Mouse (Mus musculus) cerebral cortex, adult 2 months (tissue): Measurements from ENCODE around the gene Ggcx.

Experiments
- WGBS: fragments of 180-500 bp; shearing (Covaris S2); methylation state at CpG from one replicate; pipeline ENCODE4 v1.1.7; 2018; 5-methylcytosine and 5-hydroxymethylcytosine counted together

Gene Ggcx

GRCm38 (mm10) chr6:72387816-72388215, 26.3 kb upstream of the Ggcx start:
- 87% methylated on average over 3 of the region's 3 CpGs for WGBS

- WGBS: 73% methylated on average over 10 of the region's 10 CpGs
These were observed 25.8 kb upstream of the Ggcx start for GRCm38 (mm10) chr6:72388266-72388665.

- 94% methylated on average over 6 of the region's 6 CpGs for WGBS
These were observed 25.2 kb upstream of the Ggcx start for GRCm38 (mm10) chr6:72388791-72389329.

- 45% methylated on average over 13 of the region's 13 CpGs for WGBS
These were observed 24.6 kb upstream of the Ggcx start for GRCm38 (mm10) chr6:72389471-72389940.

GRCm38 (mm10) chr6:72389941-72390771, 24.0 kb upstream of the Ggcx start, which contains the start of gene Vamp8:
TSS of gene Vamp8 (minus strand) at chr6:72390703.
- WGBS: 4% methylated on average over 33 of the region's 33 CpGs

GRCm38 (mm10) chr6:72390795-72391521, 23.1 kb upstream of the Ggcx start:
- 36% methylated on average over 12 of the region's 12 CpGs for WGBS

- WGBS: 96% methylated on average over 5 of the region's 5 CpGs
These were observed 21.8 kb upstream of the Ggcx start for GRCm38 (mm10) chr6:72392341-72392740.

GRCm38 (mm10) chr6:72396837-72397251, 17.3 kb upstream of the Ggcx start:
- WGBS: 81% methylated on average over 10 of the region's 10 CpGs

- WGBS: 64% methylated on average over 2 of the region's 2 CpGs
These were observed 14.1 kb upstream of the Ggcx start for GRCm38 (mm10) chr6:72399967-72400366.

- WGBS: 29% methylated on average over 7 of the region's 7 CpGs
These were observed 12.2 kb upstream of the Ggcx start for GRCm38 (mm10) chr6:72401875-72402274.

- WGBS: 83% methylated on average over 7 of the region's 7 CpGs
These were observed 8.8 kb upstream of the Ggcx start for GRCm38 (mm10) chr6:72405356-72405755.

GRCm38 (mm10) chr6:72407119-72407518, 7.0 kb upstream of the Ggcx start:
- 2% methylated on average over 5 of the region's 5 CpGs for WGBS

- WGBS: 15% methylated on average over 3 of the region's 3 CpGs
These were observed 4.5 kb upstream of the Ggcx start for GRCm38 (mm10) chr6:72409567-72409966.

- WGBS: 29% methylated on average over 1 of the region's 1 CpGs
These were observed 4.1 kb upstream of the Ggcx start for GRCm38 (mm10) chr6:72410003-72410402.

- WGBS: 80% methylated on average over 7 of the region's 7 CpGs
These were observed 3.6 kb upstream of the Ggcx start for GRCm38 (mm10) chr6:72410518-72410917.

GRCm38 (mm10) chr6:72415181-72415580, 1.1 kb downstream of the Ggcx start:
- WGBS: 84% methylated on average over 5 of the region's 5 CpGs

- WGBS: 83% methylated on average over 7 of the region's 7 CpGs
These were observed 2.1 kb downstream of the Ggcx start for GRCm38 (mm10) chr6:72415964-72416772.

GRCm38 (mm10) chr6:72418279-72418678, 4.2 kb downstream of the Ggcx start:
- WGBS: 93% methylated on average over 4 of the region's 4 CpGs

- 61% methylated on average over 1 of the region's 1 CpGs for WGBS
These were observed 5.7 kb downstream of the Ggcx start for GRCm38 (mm10) chr6:72419806-72420205.

- WGBS: 96% methylated on average over 10 of the region's 10 CpGs
These were observed 6.8 kb downstream of the Ggcx start for GRCm38 (mm10) chr6:72420901-72421300.

GRCm38 (mm10) chr6:72425646-72426045, 11.5 kb downstream of the Ggcx start:
- 92% methylated on average over 11 of the region's 11 CpGs for WGBS

- 28% methylated on average over 8 of the region's 8 CpGs for WGBS
These were observed 13.9 kb downstream of the Ggcx start for GRCm38 (mm10) chr6:72428036-72428435.
